Mouse (Mus musculus) Patski (cell line): ENCODE measurements around the gene Taf10. TPM values are rescaled to one million over a fixed set of nuclear protein-coding genes. Genes with fewer than 3 reads are reported as not detected.

ENCODE experiments used
- ATAC-seq: fragments of 100-300 bp; one replicate; pipeline ENCODE4 v1.8.0; 2021
- CTCF ChIA-PET: fragments of 350-600 bp; sonication (Branson Sonifier 250); formaldehyde crosslinking; loops from one replicate; lab custom pipeline; 2022; ENCODE audit warnings: inconsistent platforms; lab: Charles Lee
- POLR2A ChIA-PET: fragments of 350-600 bp; sonication (Branson Sonifier 250); formaldehyde crosslinking; loops from one replicate; lab custom pipeline; 2022; ENCODE audit warnings: antibody characterized with exemption, inconsistent platforms; lab: Charles Lee
- DNase-seq: peaks from one replicate; pipeline ENCODE4 v3.0.0-alpha.2; 2011; ENCODE audit warnings: low read depth, low spot score
- H3K27me3 ChIP-seq: fragments of 371-371 bp; one replicate; pipeline ENCODE4 v1.5.1; 2021
- CTCF ChIP-seq: fragments of 100-300 bp; IDR thresholded peaks from one replicate; pipeline ENCODE4 v1.5.1; 2021
- in situ Hi-C: fragments of 300-500 bp; cut with MboI; formaldehyde crosslinking; loops from 3 replicates; pipeline ENCODE4 v1.11.1; 2018; ENCODE audit warnings: low pct_unique_long_range_greater_than_20kb, mixed read lengths
- polyA plus RNA-seq: library from polyadenylated mRNA; unstranded; gene quantifications from one replicate; pipeline ENCODE4 v1.2.3, GENCODE M21; 2021

The Taf10 gene
- polyA plus RNA-seq, 1 experiment from 2014 or later, result 180 TPM

DNA sequence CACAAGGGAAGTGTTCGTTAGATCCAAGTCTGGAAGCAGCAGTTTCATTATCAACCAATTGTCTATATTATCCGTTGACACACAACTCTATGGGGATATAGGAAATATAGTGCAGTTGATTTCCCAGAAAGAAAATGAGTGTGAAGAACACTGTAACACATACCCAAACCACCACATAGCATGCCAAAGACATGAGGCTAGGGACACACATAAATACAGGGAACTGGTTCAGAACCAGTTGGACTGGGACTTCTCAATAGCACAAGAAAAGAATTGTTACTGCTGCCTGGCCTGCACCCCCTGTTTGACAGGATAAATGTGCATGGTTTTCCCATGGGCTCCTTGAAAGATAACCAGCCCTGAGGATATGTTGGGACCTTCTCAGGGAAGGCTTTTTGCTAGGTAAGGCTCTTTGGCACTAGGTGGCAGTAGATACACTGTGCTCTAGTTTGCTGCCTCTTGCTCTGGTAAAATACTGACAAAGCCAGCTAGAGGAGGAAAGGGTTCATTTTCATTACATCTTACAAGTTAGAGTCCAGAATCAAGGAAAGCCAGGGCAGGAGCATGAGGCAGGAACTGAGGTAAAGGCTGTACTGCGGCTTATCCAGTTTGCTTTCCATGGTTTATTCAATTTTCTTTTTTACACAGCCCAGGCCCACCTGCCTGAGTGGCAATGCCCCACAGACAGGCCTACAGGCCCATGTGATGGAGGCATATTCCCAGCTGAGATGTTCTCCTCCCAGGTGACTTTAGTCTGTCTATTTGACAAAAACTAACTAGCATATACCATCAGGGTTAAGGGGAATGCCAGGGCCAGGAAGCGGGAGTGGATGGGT is 17.8 kb downstream of the Taf10 start:
- ChIA-PET POLR2A (interaction anchor here (1.3 kb wide), 1 partner anchor 9 kb away, joined by 5 read pairs; no protein-coding TSS in a partner anchor), CTCF (interaction anchor here (1.0 to 2.0 kb wide), 8 partner anchors 9 to 93 kb away, joined by 3 to 13 read pairs (median 6); partner anchors contain the start of gene Taf10)
- in situ Hi-C loops, result no loop called here

DNA sequence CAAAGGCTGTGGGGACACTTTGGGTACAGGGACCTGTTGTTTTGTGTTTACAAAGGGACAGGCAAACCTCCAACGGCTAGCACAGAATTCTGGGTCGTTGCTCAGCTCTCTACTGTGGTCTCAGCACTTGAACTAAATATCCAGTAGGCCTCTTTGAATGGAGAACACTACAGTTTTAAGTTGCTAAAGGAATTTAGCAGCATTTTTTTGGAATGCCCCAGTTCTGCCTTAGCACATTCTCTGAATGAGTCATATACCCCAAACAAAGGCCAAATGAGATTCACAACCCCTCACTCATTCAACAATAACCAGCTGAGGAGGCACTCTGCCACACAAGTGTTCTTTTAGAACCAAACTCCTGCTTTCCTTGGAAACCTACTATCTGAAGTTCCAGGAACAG is 22.2 kb downstream of the Taf10 start:
- H3K27me3 ChIP-seq, result no peaks in the 10 kb centered on the region
- in situ Hi-C loops, result loop anchor here (25.0 kb wide), 1 partner anchor 1315 kb away; the partner anchor contains the start of gene Olfr713
- no peak for DNase-seq
- no peak for ATAC-seq
- ChIA-PET CTCF (interaction anchor here (0.9 to 1.8 kb wide), 4 partner anchors 10 to 95 kb away, joined by 3 to 4 read pairs (median 4); partner anchors contain the start of gene Taf10), POLR2A (no interaction called here)
- TF ChIP-seq CTCF, result no peak

More for the DNA sequence above, 17.8 kb downstream of the Taf10 start:
- DNase-seq (no peak), ATAC-seq (peak; percentile 99)
- no peaks in the 10 kb centered on the region for H3K27me3 ChIP-seq
- TF ChIP-seq CTCF, result peak; percentile 86

DNA sequence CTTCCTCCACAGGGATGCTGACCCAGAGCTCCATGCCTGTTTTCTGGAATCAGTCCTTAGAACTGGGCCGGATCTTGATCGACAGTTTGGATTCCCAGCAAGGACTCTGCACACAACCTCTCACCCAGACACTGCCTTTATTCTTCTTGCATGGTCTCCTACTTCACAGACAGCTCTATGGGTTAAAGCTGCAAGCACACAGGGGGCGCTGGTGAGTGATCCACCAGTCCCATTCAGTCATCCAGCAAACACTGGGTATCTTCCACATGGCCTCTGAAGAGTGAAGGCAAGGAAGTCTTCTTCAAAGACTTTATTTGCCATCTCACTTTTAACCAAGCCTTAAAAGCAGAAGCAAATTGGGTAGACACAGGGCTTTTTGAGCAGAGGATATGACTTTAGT is 28.8 kb downstream of the Taf10 start:
- CTCF ChIA-PET, result interaction anchor here (1.0 to 1.4 kb wide), 2 partner anchors 11 to 60 kb away, joined by 3 read pairs; no protein-coding TSS in a partner anchor
- DNase-seq (no peak), ATAC-seq (no peak)
- H3K27me3 ChIP-seq, result peaks cover 3% of the 10 kb centered on the region
- POLR2A ChIA-PET, result no interaction called here
- TF ChIP-seq CTCF, result no peak
- in situ Hi-C loops, result loop anchor here (25.0 kb wide), 1 partner anchor 1322 kb away; the partner anchor contains the start of gene Olfr713

DNA sequence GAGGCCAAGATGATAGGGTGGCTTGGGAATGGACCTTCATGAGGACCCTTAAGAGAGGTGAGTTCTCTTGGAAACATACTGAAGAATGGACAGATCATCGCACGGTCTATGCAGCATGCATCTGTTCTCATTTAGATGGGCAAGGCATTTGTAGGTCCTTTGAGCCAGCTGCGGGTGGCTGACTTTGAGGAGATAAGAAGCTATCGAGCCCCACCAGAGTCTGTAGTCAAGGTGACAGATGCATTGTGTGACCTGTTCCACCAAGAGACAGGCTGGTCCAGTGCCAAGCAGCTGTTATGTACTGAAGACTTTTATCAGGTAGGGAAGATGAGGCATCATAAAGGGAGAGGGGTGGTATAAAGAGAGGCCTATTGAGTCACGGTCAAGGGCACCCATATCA is 35.4 kb downstream of the Taf10 start:
- POLR2A ChIA-PET, result no interaction called here
- ATAC-seq (no peak), DNase-seq (no peak)
- CTCF ChIA-PET, result interaction anchor here (2.1 kb wide), 1 partner anchor 9 kb away, joined by 7 read pairs; no protein-coding TSS in a partner anchor
- in situ Hi-C loops, result loop anchor here (25.0 kb wide), 1 partner anchor 1329 kb away; the partner anchor contains the start of gene Olfr713
- peaks cover 9% of the 10 kb centered on the region for H3K27me3 ChIP-seq
- no peak for TF ChIP-seq CTCF

DNA sequence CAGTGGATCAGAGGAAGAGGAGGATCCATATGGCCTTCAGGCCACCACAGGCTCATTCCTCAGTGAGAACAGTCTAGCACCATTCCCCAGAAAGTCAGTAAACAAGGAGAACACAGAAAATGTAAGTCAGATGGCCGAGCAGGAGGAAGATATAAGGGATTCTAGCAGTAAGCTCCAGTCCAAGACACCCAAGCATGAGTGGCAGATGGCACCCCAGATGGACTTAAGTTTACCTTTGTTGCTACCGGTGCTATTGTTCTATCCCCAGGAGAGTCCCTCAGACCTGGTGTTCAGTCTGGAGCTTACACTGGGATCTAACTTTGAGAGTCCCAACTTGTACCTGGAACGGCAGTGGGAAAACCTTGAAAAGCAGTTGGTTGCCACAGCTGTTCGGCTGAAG is 40.3 kb downstream of the Taf10 start:
- ATAC-seq (no peak), DNase-seq (no peak)
- in situ Hi-C loops, result loop anchor here (25.0 kb wide), 1 partner anchor 1333 kb away; the partner anchor contains the start of gene Olfr713
- CTCF ChIA-PET, result interaction anchor here (1.6 kb wide), 1 partner anchor 18 kb away, joined by 4 read pairs; no protein-coding TSS in a partner anchor
- POLR2A ChIA-PET, result no interaction called here
- peaks cover 7% of the 10 kb centered on the region for H3K27me3 ChIP-seq
- TF ChIP-seq CTCF, result no peak

DNA sequence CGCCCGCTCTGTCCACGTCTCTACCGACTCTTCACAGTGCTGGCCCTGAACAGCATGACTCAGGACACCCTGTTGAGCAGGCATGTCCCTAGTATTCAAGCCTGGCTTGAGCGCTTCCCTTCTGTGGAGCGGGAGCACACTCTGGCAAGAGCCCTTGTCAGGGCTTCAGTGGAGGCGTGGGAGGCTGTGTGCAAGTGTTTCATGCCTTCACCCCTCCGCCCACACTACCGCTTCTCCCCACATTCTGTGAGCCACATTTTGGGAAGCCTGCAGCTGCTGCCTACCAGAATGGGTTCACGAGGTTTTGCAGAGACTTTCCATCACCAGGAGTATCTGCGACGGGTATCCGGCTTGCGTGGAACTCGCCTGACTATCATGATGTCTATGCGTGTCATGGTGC is 41.0 kb downstream of the Taf10 start:
- no peak for DNase-seq
- peaks cover 7% of the 10 kb centered on the region for H3K27me3 ChIP-seq
- ATAC-seq, result no peak
- CTCF ChIA-PET, result interaction anchor here (1.6 kb wide), 1 partner anchor 19 kb away, joined by 4 read pairs; no protein-coding TSS in a partner anchor
- TF ChIP-seq CTCF, result no peak
- POLR2A ChIA-PET, result no interaction called here
- in situ Hi-C loops, result loop anchor here (25.0 kb wide), 1 partner anchor 1334 kb away; the partner anchor contains the start of gene Olfr713

DNA sequence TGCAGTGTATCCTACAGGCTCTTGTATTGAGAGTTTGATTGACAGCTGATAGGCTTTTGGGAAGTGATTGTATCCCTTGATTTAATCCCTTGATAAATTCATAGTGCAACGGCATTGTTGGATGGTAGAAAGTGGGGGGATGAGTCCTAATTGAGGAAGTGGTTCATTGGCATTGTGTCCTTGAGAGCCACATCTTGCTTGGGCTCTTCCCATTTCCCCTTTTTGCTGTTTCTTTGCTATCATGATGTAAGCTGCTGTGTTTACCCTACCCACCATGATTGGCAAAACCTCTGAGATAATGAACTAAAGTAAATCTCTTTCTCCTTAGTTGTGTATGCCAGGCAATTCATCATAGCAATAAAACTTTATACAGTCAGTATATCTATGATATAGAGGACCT is 53.3 kb downstream of the Taf10 start:
- ChIA-PET CTCF (interaction anchor here (1.3 to 1.7 kb wide), 2 partner anchors 10 to 17 kb away, joined by 4 read pairs; no protein-coding TSS in a partner anchor), POLR2A (no interaction called here)
- ATAC-seq, result no peak
- TF ChIP-seq CTCF, result no peak
- in situ Hi-C loops, result no loop called here
- no peaks in the 10 kb centered on the region for H3K27me3 ChIP-seq
- no peak for DNase-seq

Other genes with a start within 250 kb of the Taf10 start
- 103 TPM for gene Smpd1, start 190.0 kb downstream of the Taf10 start, polyA plus RNA-seq
- 44.0 TPM for gene Apbb1, start 162.7 kb downstream of the Taf10 start, polyA plus RNA-seq
- 0.54 TPM for gene Hpx, start 144.2 kb downstream of the Taf10 start, polyA plus RNA-seq
- gene Trim3, start 110.8 kb downstream of the Taf10 start, polyA plus RNA-seq, result 62.0 TPM
- gene Timm10b, start 104.3 kb downstream of the Taf10 start, polyA plus RNA-seq, result 47.6 TPM
- gene Arfip2, start 103.9 kb downstream of the Taf10 start, polyA plus RNA-seq, result 87.0 TPM
- 22.3 TPM for gene Gm45799, start 103.8 kb downstream of the Taf10 start, polyA plus RNA-seq
- gene Dnhd1, start 93.5 kb downstream of the Taf10 start, polyA plus RNA-seq, result 2.9 TPM
- gene Ilk, start 7.8 kb downstream of the Taf10 start, polyA plus RNA-seq, result 218 TPM
- gene Rrp8, start 7.0 kb downstream of the Taf10 start, polyA plus RNA-seq, result 34.0 TPM
- gene Tpp1, start 7.9 kb upstream of the Taf10 start, polyA plus RNA-seq, result 211 TPM
- gene Dchs1, start 43.3 kb upstream of the Taf10 start, polyA plus RNA-seq, result not detected
- gene Mrpl17, start 66.7 kb upstream of the Taf10 start, polyA plus RNA-seq, result 223 TPM
- 15.0 TPM for gene Gm4070, start 209.6 kb upstream of the Taf10 start, polyA plus RNA-seq